Mouse (Mus musculus) embryonic fibroblast, embryonic 13.5 days (primary cell): ENCODE data around the gene Mylk3. TPM values are rescaled to one million over a fixed set of nuclear protein-coding genes. Genes with fewer than 3 reads are reported as not detected.

Source experiments
- H3K27ac ChIP-seq: 2 replicates; pipeline ENCODE4 v1.5.1; 2012; ENCODE audit warnings: low read length, control low read depth, inconsistent platforms; ENCODE audit not compliant: insufficient read depth
- H3K4me1 ChIP-seq: 2 replicates; pipeline ENCODE4 v1.6.1; 2011; ENCODE audit warnings: low read length; ENCODE audit not compliant: control insufficient read depth, insufficient read depth
- H3K4me3 ChIP-seq: 2 replicates; pipeline ENCODE4 v1.5.1; 2011; ENCODE audit warnings: mild to moderate bottlenecking, control low read depth, low read length; ENCODE audit not compliant: insufficient read depth
- CTCF ChIP-seq: IDR thresholded peaks from 2 replicates; pipeline ENCODE4 v1.5.1; 2011; ENCODE audit warnings: mild to moderate bottlenecking, control low read depth, low read length, moderate library complexity, borderline replicate concordance; ENCODE audit not compliant: insufficient read depth
- POLR2A ChIP-seq: IDR thresholded peaks from 2 replicates; pipeline ENCODE4 v1.6.1; 2011; ENCODE audit warnings: low read depth, mild to moderate bottlenecking, control low read depth, low read length, moderate library complexity
- polyA plus RNA-seq: library from polyadenylated mRNA; stranded (reverse); fragments of >200 nt; gene quantifications from 2 replicates; pipeline ENCODE4 v1.2.4, GENCODE M21; 2011; ENCODE audit warnings: low read depth; ENCODE audit not compliant: missing spikeins, insufficient read length

Gene Mylk3
- polyA plus RNA-seq, 1 experiment = 0.37 TPM

DNA sequence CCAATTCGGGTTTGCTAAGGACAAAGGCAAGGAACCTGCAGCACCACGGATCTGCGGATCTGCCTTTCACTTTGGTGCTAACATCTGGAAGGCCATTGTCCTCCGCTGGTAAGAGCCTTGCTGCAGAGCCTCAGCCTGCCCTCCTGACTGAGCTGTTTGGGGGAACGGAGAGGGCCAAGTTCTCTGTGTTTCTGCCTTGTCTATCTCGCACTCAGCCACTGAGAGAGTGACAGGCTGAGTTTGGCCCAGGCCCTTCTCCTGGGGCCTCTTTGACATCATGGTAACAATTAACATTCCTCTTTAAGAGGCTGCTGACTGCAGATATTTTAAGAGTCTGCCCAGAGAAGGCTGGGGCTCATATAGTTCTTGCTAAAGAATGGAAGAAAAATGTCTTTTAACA lies 21.0 kb downstream of the Mylk3 start:
- TF ChIP-seq CTCF (no peak), POLR2A (no peak)
- no peaks in the 10 kb centered on the region for H3K4me1 ChIP-seq
- H3K4me3 ChIP-seq = no peak overlapping the region
- H3K27ac ChIP-seq = no peak overlapping the region

DNA sequence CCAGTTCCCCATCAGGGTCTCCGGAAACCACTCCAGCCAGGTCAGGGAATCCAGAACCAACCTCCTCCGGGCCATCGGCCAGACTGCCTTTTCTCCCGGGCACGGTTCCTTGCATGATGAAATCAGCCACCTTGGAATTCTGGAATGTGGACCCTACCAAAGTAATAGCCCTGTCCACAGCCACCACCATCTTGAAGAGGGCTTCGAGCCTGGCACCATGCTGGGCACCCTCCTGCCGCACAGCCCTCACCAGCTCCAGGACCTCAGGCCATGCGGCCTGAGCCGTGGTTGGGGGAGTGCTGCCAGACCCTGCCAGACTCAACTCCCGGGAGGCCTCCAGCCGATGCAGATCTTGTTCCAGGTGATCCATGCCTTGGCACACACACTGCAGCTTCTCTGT lies 21.5 kb downstream of the Mylk3 start:
- TF ChIP-seq CTCF = no peak
- no peak for TF ChIP-seq POLR2A
- Histone ChIP-seq H3K27ac (no peak overlapping the region), H3K4me3 (no peak overlapping the region), H3K4me1 (no peaks in the 10 kb centered on the region)

DNA sequence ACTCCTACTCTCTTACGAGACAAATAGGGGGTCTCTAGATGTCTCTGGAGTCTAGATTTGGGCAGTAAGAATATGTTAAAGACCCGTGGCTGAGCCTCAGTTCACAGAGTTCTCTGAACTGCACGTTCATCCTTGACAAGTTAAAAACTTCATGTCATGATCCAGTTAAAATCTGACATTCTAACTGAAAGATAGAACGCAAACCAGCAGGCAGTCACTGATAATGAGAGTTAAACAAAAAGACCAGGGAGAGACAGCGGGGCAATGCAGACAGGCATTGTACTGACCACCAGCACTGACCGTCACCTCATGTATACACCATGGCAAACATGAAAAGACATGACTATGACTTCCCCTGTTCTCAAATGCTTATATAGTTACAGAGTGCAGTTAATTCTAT lies 22.7 kb downstream of the Mylk3 start:
- no peak for TF ChIP-seq CTCF
- TF ChIP-seq POLR2A = no peak
- Histone ChIP-seq H3K4me3 (no peak overlapping the region), H3K27ac (no peak overlapping the region), H3K4me1 (no peaks in the 10 kb centered on the region)

DNA sequence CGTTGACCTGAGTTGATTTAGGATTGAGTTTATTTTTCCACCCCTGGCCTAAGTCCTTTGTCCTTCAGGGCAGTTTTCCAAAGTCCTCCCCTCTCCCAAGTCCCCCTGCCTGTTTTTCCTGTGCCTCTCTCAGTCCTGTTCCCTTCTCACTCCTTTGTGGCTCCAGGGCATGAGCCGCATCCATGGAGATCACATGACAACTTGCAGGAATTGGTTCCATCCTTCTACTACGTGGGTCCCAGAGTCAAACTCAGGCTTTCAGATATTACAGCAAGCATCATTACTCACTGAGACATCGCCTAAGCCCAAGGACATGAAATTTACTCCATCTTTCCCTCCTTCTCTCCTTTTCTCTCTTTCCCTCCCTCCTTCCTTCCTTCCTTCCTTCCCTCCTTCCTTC lies 23.9 kb downstream of the Mylk3 start:
- Histone ChIP-seq H3K4me1 (no peaks in the 10 kb centered on the region), H3K4me3 (no peak overlapping the region), H3K27ac (no peak overlapping the region)
- TF ChIP-seq POLR2A = no peak
- TF ChIP-seq CTCF = no peak

DNA sequence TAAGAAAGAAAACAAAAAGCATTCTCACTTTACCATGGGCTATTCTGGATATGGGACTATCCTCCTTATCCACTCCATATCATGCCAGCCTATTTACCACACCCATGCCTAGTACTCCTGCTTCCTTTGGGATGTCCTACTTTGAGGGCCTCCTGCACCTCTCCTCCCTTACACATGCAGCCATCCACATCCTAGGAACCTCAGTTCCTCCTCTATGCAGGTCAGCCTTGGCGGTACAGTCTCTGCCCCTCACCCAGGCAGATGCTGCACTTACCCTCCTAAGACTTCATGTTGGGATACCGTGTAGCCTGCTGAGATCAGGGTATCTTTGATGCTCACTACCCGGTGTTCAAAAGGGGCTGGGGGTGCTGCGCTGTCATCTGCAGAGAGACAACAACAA lies 32.9 kb downstream of the Mylk3 start:
- TF ChIP-seq CTCF (no peak), POLR2A (no peak)
- no peaks in the 10 kb centered on the region for H3K4me1 ChIP-seq

DNA sequence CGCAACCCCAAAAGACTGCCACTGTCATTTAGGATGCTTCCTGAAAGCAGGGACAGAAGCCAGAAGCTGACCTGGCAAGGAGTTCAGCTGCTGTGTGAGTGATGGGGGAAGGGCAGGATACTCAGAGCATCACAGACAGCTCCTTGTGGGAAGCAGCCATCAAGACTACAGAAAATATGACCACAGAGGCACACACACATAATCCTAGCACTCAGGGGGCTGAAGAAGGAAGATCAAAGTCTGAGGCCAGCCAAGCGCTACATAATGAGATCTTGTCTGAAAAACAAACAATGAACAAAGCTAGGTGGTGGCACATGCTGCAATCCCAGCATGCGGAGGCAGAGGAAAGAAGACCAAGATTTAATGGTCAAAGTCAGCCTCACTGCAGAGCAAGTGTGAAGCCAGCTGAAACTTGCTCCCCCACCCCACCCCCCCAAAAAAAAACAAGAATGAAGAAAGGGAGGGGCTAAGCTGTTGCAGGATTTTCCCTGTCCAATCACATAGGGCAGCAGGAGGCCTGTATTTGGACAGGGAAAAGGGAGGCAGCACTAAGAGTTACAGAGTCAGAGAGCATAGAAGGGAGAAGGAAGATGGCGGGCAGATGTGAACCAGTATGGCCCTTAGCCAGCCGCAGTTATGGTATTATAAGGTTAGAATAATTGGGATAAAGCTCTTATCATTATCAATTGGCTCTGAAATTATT lies 46.1 kb downstream of the Mylk3 start:
- Histone ChIP-seq H3K4me1 (no peaks in the 10 kb centered on the region), H3K4me3 (no peak overlapping the region), H3K27ac (no peak overlapping the region)
- no peak for TF ChIP-seq CTCF
- TF ChIP-seq POLR2A = no peak

More for the DNA sequence above, 32.9 kb downstream of the Mylk3 start:
- no peak overlapping the region for H3K27ac ChIP-seq
- H3K4me3 ChIP-seq = no peak overlapping the region

DNA sequence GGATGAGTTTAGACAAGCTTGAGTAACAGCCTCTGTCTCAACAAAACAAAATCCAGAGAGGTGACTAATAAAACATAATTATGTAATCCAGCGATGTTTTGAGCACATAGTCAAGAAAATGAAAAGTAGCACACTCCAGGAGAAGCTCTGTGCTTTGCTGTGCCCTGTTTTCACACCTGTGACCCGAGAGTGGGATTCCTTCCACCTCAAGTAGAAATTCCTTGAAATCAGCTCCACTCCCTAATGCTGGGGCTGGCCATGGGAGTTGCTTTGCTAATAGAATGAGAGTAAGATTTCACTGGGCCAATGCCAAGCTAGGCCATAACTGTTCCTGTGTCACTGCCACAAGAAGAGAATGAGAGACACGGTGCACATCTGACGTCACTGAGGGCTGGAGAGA lies 48.5 kb downstream of the Mylk3 start:
- Histone ChIP-seq H3K27ac (no peak overlapping the region), H3K4me3 (no peak overlapping the region)
- TF ChIP-seq CTCF (no peak), POLR2A (no peak)

DNA sequence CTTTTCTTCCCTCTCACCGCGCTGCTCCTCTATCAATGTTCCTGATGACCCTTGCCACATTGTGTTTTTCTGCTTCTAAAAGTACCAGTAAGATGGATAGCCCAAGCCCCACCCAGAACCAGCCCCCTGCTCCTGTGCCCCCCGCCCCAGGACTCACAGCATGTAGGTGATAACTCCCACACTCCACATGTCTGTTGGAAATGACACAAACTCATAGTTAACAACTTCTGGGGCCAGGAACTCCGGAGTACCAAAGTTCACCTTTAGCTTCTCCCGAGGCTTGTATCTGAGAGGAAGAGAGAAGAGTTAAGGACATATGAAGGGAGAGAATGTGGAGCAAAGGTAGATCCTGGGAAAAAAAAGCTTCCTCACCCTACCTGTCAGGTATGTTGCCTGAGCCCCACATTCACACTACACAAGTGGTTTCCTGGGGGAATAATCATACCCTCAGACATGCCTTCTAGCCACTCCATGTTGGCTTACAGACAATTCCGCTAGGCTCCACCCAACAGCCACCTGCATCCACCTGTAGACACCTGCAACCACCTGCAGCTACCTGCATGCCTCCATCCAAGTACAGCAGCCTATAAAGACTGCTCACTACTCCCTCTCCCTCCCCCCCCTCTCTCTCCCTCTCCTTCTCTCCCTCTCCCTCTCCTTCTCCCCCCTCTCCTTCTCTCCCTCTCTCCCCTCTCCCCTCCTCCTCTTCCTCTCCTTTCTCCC lies 49.8 kb downstream of the Mylk3 start:
- H3K4me1 ChIP-seq = no peaks in the 10 kb centered on the region

More for the DNA sequence above, 48.5 kb downstream of the Mylk3 start:
- no peaks in the 10 kb centered on the region for H3K4me1 ChIP-seq

DNA sequence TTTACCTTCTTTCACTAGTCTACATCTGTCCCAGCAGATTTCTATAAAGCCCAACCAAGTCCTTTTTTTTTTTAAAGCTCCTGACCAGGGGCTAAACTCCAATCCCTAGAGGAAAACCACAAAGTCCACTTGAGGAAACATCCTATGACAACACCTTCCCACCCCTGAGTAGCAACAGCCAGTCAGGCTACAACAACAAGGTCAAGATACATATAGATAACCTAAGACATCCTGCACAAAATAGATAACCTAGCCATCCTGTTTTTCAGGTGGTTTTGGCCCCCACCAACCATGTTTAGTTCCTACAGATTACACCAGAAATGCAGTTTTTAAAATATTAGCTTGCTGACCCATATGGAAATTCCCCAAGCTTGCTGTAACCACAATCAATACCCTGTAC lies 51.0 kb downstream of the Mylk3 start:
- Histone ChIP-seq H3K27ac (no peak overlapping the region), H3K4me1 (no peaks in the 10 kb centered on the region; the same call in 1 of the 2 replicates), H3K4me3 (no peak overlapping the region)
- no peak for TF ChIP-seq POLR2A
- no peak for TF ChIP-seq CTCF

More for the DNA sequence above, 49.8 kb downstream of the Mylk3 start:
- Histone ChIP-seq H3K4me3 (no peak overlapping the region), H3K27ac (no peak overlapping the region)
- TF ChIP-seq CTCF (no peak), POLR2A (no peak)

DNA sequence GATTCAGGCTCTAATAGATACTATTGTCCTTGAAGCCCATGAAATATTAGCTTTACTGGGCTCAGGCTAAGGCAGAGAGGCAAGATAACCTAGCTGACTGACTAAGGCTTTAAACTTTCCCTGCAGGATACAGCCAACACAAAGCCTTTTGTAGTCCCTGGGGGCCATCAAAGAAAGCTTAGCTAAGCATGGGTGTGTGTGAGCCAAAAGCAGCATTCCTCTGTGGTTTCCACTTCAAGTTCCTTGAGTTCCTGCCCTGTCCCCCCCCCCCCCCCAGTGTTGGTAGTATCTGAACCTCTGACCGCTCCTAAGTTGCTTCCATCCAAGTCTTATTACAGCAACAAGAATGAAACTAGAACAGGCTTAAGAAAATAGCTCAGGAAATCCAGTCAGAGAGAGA lies 56.6 kb downstream of the Mylk3 start:
- peak overlapping the region; percentile 81 for H3K27ac ChIP-seq
- TF ChIP-seq CTCF (no peak), POLR2A (no peak)
- H3K4me3 ChIP-seq = no peak overlapping the region
- no peaks in the 10 kb centered on the region; the same call in 1 of the 2 replicates for H3K4me1 ChIP-seq
